Mouse (Mus musculus): ENCODE measurements around the gene Afg1l.

The Afg1l gene

GRCm38 (mm10) chr10:42477550-42478340, 620 bp downstream of the Afg1l start:
- DNase-seq (ENCODE audit: low spot score): peak; percentile 9

DNA sequence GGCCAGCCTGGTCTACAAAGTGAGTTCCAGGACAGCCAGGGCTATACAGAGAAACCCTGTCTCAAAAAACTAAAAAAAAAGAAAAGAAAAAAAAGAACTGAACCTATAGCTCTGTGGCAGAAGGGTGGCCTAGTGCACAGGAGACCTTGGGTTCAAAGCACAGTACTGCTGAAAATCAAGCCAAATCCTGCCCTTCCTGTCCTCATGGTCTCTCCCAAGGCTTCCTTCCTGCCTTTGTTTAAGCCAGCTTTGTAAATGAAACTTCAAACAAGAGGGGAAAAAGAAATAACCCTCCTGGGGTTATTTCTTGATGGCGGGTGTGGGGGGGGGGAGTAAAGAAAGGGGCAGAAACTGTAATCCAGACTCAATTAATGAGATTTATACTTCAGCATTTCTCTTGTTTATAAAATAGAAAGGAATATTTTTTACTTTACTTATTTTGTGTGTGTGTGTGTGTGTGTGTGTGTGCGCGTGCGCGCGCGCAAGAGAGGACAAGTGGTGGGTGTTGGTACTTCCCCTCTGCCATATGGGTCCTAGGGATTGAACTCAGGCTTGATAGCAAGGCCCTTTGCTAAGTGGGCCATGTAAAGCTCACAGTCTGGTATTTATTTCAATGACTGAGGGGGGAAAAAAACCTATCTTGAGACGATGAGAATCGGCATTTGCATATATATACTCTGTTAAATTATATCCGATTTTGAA, 1.4 kb downstream of the Afg1l start:
- no peak for DNase-seq (ENCODE audit: low spot score)

DNA sequence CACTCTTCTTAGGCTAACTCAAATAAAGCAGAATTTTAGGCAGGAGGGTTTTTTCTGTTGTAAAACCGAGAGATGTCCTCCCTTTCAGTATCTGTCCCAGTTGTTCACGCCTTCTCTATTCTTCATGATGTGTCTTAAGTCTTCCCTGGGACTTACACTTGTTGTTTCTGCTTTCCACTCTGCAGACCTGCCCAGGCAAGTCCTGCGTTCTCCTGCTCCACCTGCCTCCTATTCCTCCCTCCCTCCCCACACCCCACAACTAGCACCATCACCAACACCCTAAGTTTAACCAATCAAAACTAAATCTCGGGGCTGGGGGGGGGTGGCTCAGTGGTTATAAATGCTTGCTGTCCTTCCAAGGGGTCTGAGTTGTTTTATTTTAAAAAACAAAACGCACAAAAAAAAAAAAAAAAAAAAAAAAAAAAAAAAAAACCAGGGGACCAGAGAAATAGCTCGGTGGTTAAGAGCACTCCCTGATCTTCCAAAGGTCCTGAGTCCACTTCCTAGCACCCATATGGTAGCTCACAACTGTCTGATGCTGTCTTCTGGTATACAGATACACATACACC, 3.3 kb downstream of the Afg1l start:
- DNase-seq (ENCODE audit: low spot score): no peak

DNA sequence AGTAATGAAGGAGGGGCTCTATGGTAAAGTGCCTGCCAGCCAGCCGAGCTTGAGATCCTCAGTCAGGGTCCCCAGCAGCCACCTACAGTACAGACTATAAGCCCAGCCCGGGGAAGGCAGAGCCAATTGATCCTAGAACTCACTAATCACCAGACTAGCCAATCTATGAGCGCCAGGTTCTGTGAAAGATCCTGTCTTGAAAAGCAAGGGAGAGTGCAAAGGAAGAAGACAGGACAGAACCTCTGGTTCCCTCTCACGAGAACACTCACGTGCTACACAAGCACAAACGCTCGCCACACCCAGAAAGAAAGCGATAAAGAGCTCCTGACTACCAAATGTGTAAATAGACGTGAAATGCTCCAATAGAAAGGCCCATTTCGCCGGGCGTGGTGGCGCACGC, 13.6 kb downstream of the Afg1l start:
- DNase-seq (ENCODE audit: low spot score): no peak

GRCm38 (mm10) chr10:42464224-42464623, 14.1 kb downstream of the Afg1l start:
- no peak for DNase-seq (ENCODE audit: low spot score)

DNA sequence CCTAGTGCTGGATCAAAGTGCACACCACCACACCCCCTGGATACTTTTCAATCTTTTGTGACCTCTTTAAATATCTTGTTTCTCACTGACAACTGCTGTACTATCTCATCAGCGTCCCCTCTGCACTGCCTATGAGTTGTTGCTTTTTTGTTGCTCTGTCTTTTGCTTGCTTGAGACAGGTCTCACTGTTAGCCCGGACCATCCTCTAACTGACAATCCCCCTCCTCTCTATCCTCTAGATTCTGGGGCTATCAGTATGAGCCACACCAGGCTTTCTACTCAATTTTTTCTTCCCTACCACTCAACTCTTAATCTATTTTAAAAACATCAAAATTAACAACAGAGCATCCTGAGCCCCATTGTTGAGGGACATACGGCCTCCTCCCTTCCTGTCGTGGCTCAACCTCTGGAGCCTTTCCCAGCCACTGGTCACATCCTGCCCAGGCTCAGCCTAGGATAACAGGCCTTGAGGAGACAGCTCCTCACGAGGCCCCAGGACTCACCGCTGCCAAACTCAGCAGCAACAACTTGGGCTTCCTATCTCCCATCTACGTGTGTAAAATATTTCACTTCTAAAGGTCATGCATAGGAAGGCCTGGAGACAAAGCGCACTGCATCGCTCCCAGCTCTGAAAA, 20.7 kb downstream of the Afg1l start:
- DNase-seq (ENCODE audit: low spot score): no peak

DNA sequence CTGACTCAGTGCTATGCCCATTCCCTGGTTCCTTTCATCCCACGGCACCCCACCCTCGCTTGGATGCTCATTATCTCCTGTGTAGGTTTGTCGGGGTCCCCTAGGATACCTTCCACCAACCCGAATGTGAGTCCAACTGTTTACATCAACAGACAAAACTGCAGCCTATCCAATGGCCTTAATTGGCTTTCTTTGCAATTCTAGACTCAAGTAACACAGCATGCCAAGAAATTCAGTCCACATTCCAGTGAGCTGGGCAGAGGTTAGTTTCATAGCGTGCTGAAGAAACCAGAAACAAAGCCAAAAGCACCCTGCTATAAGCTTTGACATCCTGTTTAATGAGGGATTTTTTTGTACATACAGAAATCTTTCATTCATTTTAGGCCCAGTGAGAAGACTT, 22.4 kb downstream of the Afg1l start:
- no peak for DNase-seq (ENCODE audit: low spot score)

GRCm38 (mm10) chr10:42454690-42455089, 23.7 kb downstream of the Afg1l start:
- no peak for DNase-seq (ENCODE audit: low spot score)

- DNase-seq (ENCODE audit: low spot score): no peak
These were observed 24.1 kb downstream of the Afg1l start for GRCm38 (mm10) chr10:42454266-42454665.

DNA sequence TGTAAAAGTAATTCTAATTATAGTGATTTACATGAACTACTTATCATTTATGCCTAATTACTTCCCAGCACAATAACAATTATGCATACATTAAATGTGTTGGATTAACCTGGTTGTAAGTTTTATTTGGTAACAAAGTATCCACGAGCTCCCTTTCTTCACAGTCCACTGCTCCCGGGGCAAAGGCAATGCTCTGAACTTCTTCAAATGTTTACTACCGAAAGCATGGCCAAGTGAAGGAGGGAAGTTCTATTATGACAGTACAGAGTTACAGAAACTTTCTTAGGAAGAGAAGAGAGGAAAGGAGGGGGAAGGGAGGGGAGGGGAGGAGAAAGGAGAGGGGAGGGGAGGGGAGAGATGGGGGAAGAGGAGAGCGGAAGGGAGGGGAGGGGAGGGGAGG, 28.7 kb downstream of the Afg1l start:
- DNase-seq (ENCODE audit: low spot score): no peak

GRCm38 (mm10) chr10:42448371-42448770, 30.0 kb downstream of the Afg1l start:
- peak; percentile 8 for DNase-seq (ENCODE audit: low spot score)

DNA sequence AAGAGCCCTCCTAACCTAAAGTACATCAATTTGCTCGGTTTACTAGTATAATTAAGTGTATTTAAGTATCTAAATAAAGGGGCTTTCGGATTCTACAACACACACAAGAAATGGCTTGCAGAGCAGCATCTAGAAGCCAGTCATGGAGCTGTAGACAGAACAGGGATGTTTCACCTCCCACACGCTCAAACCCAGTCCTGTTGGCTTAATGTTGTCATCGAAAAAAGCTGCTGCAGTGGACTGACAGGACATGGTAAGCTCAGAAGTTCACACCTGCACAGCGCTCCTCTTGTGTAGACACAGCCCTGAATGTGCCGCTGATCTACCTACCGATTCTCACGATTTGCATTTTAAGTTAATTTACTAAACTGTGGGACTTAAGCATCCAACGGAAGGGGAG, 32.2 kb downstream of the Afg1l start:
- no peak for DNase-seq (ENCODE audit: low spot score)

- no peak for DNase-seq (ENCODE audit: low spot score)
These were observed 41.2 kb downstream of the Afg1l start for GRCm38 (mm10) chr10:42436842-42437805.

DNA sequence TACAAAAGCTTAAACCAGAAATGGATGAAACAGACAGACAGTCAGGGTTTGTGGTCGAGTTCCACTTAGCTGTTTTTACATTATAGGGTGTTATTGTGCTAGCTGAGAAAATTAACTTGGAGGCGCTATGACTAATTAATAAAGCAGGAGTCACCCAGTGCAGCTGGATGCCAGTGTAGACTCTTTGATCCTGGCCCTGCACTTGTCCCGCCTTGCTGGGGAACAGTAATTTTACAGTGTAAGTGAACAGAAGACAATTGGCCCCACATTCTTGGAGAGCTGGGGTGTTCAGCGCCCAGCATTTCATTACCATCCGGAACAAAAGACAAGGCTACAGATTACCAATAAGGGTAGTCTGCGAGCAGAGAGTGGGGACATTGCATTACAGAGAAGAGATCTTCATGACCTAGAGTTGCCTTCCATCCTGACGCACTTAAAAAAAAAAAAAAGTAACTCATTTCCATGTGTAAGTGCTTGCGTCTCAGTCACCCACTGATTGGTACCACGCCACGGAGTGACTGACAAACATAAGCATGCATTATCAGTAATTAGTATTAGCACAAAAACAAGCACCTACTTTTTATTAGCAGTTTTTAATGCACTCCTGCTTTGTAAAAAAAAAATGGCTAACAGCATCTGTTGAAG, 60.7 kb downstream of the Afg1l start:
- DNase-seq (ENCODE audit: low spot score): no peak

DNA sequence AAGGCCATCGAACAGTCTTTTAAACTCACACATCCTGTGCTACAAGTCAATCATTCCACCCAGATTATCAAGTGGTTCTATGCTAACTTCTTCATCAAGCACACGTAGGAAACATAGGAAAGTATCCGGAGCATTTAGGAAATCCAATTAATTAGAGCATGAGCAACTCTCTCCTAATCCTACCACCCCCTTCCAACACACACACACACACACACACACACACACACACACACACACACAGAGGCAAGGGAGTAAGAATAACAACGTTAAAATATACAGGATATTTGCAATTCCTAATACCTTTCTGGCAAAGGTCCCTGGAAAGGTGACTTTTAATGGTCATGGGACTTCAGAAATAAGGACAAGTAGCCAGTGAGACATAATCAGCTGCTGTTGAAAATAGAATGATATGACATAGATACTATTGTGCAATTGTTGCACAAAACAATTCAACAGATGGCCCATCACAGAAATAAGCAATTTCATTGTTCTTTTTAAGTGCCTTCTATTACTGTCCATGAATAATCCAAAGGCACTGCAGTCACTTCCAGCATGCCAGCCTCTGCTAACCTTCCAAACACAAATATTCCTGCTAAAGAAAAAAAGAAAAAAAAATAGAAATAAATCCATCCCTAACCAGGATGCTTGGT, 62.4 kb downstream of the Afg1l start:
- peak; percentile 52 for DNase-seq (ENCODE audit: low spot score)

DNA sequence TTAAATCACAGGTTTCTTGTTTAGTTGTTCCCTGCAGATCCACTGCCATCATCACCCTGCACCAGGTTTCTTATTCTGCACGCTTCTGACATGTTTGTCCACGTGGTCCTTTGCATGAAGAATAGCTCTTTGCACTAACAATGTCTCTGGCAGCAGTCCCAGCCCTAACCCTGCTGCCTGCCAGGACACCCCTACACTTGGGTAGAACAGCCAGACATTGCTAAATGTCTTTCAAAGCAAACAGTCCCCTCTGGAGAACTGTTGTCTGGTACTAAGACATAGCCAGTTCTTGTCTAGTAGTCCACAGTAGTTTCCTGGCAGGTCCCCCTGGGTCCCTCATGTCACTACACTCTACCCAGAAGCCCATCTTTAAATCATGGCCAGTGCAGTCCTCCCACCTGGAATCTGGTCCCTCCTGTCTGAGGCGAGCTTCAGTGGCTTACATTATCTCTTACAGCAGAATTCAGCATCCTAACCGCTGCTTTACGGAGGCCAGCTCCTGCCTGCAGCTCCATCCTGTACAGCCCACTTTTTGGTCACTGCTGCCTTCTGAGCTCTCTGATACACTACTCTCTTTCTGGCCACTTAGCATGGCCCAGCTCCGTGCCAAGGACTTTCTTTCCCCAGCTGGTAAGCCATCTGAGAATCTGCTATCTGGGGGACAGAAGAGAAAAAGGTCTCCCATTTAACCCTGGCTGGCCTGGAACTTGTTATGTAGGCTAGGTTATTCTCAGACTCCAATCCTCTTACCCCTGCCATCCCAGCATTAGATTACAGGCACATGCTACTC, 67.4 kb downstream of the Afg1l start:
- DNase-seq (ENCODE audit: low spot score): no peak

DNA sequence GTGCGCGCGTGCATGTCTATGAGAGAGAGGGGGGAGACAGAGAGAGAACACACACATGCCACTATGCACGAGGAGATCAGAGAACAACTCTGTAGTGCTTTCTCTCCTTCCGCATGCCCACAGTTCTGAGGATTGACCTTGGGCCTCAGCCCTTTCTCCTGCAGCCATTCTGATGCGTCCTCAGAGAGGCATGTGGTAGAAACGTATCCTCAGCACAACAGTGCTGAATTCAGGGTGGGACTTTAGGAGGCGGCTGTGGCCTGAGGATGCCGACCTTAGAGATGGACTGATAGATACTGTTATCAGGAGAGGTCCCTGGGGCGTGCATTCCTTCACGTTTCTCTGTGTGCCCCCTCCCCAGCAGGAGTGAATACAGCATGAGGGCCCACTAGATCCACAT, 87.9 kb downstream of the Afg1l start:
- no peak for DNase-seq (ENCODE audit: low spot score)

GRCm38 (mm10) chr10:42388181-42388580, 90.2 kb downstream of the Afg1l start:
- DNase-seq (ENCODE audit: low spot score): no peak

- DNase-seq (ENCODE audit: low spot score): peak; percentile 58
These were observed 93.3 kb downstream of the Afg1l start for GRCm38 (mm10) chr10:42384946-42385644.

Measured in retina, embryonic 14.5 days (tissue).